Mouse (Mus musculus) cerebellum, adult 2 months (tissue): Measurements from ENCODE around the gene Gm29427.

Source experiments
- CTCF ChIP-seq: fragments of 200-500 bp; IDR thresholded peaks from 2 replicates; pipeline ENCODE4 v1.5.1; 2011; ENCODE audit warnings: low read depth, mild to moderate bottlenecking, control low read depth, low read length, moderate library complexity, borderline replicate concordance; ENCODE audit not compliant: insufficient read depth
- POLR2A ChIP-seq: fragments of 200-500 bp; IDR thresholded peaks from 2 replicates; pipeline ENCODE4 v1.6.1; 2011; ENCODE audit warnings: low read length, control low read depth, borderline replicate concordance; ENCODE audit not compliant: insufficient read depth

DNA sequence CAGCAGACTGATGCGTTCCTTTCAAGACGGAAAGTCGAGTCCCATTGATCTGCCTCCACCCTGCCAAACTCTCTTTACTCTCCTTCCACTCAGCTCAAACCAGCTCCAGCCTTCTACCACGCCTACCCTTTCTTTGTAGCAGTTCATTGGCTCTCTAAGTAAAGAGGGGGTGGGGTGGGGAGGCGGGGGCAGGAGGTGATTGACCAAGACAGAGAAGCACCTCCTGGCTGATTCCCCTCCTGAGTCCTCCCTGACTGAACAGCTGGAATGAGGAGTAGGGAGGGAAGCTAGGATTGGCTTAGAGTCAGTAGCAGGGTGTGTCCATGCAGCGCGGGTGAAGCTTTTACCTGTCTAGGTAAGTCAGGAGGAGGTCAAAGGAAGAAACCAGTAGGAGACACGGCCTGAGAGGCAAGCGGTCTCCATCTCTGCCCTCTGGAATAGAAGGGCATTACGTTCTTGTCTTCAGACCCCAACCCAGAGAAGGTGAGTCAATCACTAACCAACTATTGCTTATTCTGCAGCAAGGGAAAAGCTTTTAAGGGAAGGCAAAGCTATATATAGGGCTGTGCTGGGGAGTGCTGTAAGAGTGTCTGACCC is 16.2 kb upstream of the Gm29427 start, which contains the start of gene AA986860:
- TF ChIP-seq CTCF = no peak
- no peak for TF ChIP-seq POLR2A
